Comparison of ENCODE assay signal across 9 mouse cellular contexts in genomic region chr15:73982065-73982729, GRCm38 (mm10).
DNase-seq lines count a peak whose midpoint lies in the region; ATAC-seq and TF ChIP-seq lines count a peak whose summit lies in the region.
"Had no signal": no experiment of that assay in that cellular context is flagged by ENCODE, and none has a peak within 500 bp of the region (broad histone marks: within the 10 kb centered on the region; RNA-seq: fewer than 3 reads in every experiment).

No protein-coding gene starts in this region.

- H3K4me1 ChIP-seq in forebrain, postnatal 0 days (ENCODE audit: insufficient read depth), result peaks cover 9% of the 10 kb centered on the region; the same call in 1 of the 2 replicates
- peaks cover 13% of the 10 kb centered on the region for H3K4me1 ChIP-seq in forebrain, embryonic 15.5 days
- peaks cover 9% of the 10 kb centered on the region for H3K4me1 ChIP-seq in hindbrain, postnatal 0 days (ENCODE audit: insufficient read depth, low read length)
- H3K4me1 ChIP-seq in neural tube, embryonic 12.5 days, result peaks cover 9% of the 10 kb centered on the region; the same call in 1 of the 2 replicates

- no peak for DNase-seq in forebrain, postnatal 0 days
- DNase-seq in brain, adult 2 months (ENCODE audit: low read depth, low spot score), result peak; percentile 91
- peak; percentile 61 for DNase-seq in hindbrain, postnatal 0 days (ENCODE audit: low spot score)
- no peak for DNase-seq in c-Kit-positive CD71-positive TER-119-positive erythroid progenitor cells, embryonic 14.5 days (ENCODE audit: low spot score)
- no peak for DNase-seq in cerebellum, postnatal 36 days
- no peak for DNase-seq in gastrocnemius, postnatal 4 days (ENCODE audit: low spot score in 2 of 2)

- peak; percentile 61 for ATAC-seq in forebrain, postnatal 0 days
- ATAC-seq in forebrain, embryonic 15.5 days (replicated peaks), result no peak
- ATAC-seq in hindbrain, postnatal 0 days, result peak; percentile 72; the same call in 1 of the 2 replicates
- ATAC-seq in neural tube, embryonic 12.5 days (ENCODE audit: low FRiP score, low read depth), result 0 out of 2 replicates have a peak, but pooled peaks have one; percentile 45

- no peak overlapping the region for H3K9ac ChIP-seq in forebrain, postnatal 0 days
- H3K9ac ChIP-seq in forebrain, embryonic 15.5 days (replicated peaks), result no peak overlapping the region
- no peak overlapping the region for H3K9ac ChIP-seq in hindbrain, postnatal 0 days (replicated peaks; ENCODE audit: low read length)
- H3K9ac ChIP-seq in neural tube, embryonic 12.5 days, result no peak overlapping the region

- no peaks in the 10 kb centered on the region for H3K27me3 ChIP-seq in forebrain, postnatal 0 days (ENCODE audit: insufficient read depth, low read length)
- no peaks in the 10 kb centered on the region for H3K27me3 ChIP-seq in forebrain, embryonic 15.5 days
- H3K27me3 ChIP-seq in hindbrain, postnatal 0 days (ENCODE audit: insufficient read depth, low read length), result peaks cover 7% of the 10 kb centered on the region; the same call in 1 of the 2 replicates
- H3K27me3 ChIP-seq in neural tube, embryonic 12.5 days (replicated peaks), result peaks cover 4% of the 10 kb centered on the region; the same call in 1 of the 2 replicates

- no peaks in the 10 kb centered on the region for H3K36me3 ChIP-seq in forebrain, postnatal 0 days (ENCODE audit: insufficient read depth)
- no peaks in the 10 kb centered on the region for H3K36me3 ChIP-seq in forebrain, embryonic 15.5 days
- no peaks in the 10 kb centered on the region for H3K36me3 ChIP-seq in hindbrain, postnatal 0 days (ENCODE audit: insufficient read depth, low read length)
- no peaks in the 10 kb centered on the region for H3K36me3 ChIP-seq in neural tube, embryonic 12.5 days

- H3K4me3 ChIP-seq in forebrain, postnatal 0 days (ENCODE audit: low read depth, low read length), result no peak overlapping the region
- no peak overlapping the region for H3K4me3 ChIP-seq in forebrain, embryonic 15.5 days
- H3K4me3 ChIP-seq in hindbrain, postnatal 0 days (ENCODE audit: low read length), result no peak overlapping the region
- H3K4me3 ChIP-seq in neural tube, embryonic 12.5 days, result no peak overlapping the region
- H3K4me3 ChIP-seq: myocyte had no signal

- 0 out of 2 replicates have a peak overlapping the region, but pooled peaks have one; percentile 10 for H3K27ac ChIP-seq in forebrain, postnatal 0 days (ENCODE audit: low read depth, low read length)
- no peak overlapping the region for H3K27ac ChIP-seq in forebrain, embryonic 15.5 days (replicated peaks)
- peak overlapping the region; percentile 11; the same call in 1 of the 2 replicates for H3K27ac ChIP-seq in hindbrain, postnatal 0 days
- H3K27ac ChIP-seq in neural tube, embryonic 12.5 days, result no peak overlapping the region

- WGBS in forebrain, postnatal 0 days, result 42% methylated on average over 23 of the region's 23 CpGs
- WGBS in forebrain, embryonic 15.5 days, result 58% methylated on average over 23 of the region's 23 CpGs
- WGBS in hindbrain, postnatal 0 days, result 30% methylated on average over 22 of the region's 23 CpGs
- WGBS in neural tube, embryonic 12.5 days, result 27% methylated on average over 23 of the region's 23 CpGs

- H3K9me3 ChIP-seq in forebrain, postnatal 0 days (ENCODE audit: low read length), result no peaks in the 10 kb centered on the region
- no peaks in the 10 kb centered on the region for H3K9me3 ChIP-seq in forebrain, embryonic 15.5 days
- no peaks in the 10 kb centered on the region for H3K9me3 ChIP-seq in hindbrain, postnatal 0 days (ENCODE audit: low read length)
- H3K9me3 ChIP-seq in neural tube, embryonic 12.5 days, result no peaks in the 10 kb centered on the region

- no peak for TF ChIP-seq CTCF in forebrain, postnatal 0 days (IDR thresholded peaks at IDR 0.05; ENCODE audit: low read depth)
- TF ChIP-seq CTCF in hindbrain, postnatal 0 days (IDR thresholded peaks at IDR 0.05; ENCODE audit: low read depth), result no peak

- H3K4me2 ChIP-seq in forebrain, postnatal 0 days (ENCODE audit: low read depth), result no peak overlapping the region
- H3K4me2 ChIP-seq in forebrain, embryonic 15.5 days (replicated peaks), result no peak overlapping the region
- H3K4me2 ChIP-seq in hindbrain, postnatal 0 days (ENCODE audit: low read depth, low read length), result peak overlapping the region; percentile 37; the same call in 1 of the 2 replicates
- H3K4me2 ChIP-seq in neural tube, embryonic 12.5 days (replicated peaks), result peak overlapping the region; percentile 40

Comparison
In these comparisons a context has a peak if more than half of its experiments do, and no peak if none do; other contexts are left out.
1. H3K27ac ChIP-seq: peak in forebrain, postnatal 0 days (single experiment) and hindbrain, postnatal 0 days (single experiment); none in forebrain, embryonic 15.5 days (single experiment) and neural tube, embryonic 12.5 days (single experiment).
2. DNase-seq: peak in brain, adult 2 months (single experiment) and hindbrain, postnatal 0 days (single experiment); none in forebrain, postnatal 0 days (single experiment), c-Kit-positive CD71-positive TER-119-positive erythroid progenitor cells, embryonic 14.5 days (single experiment), cerebellum, postnatal 36 days (0 of 2) and gastrocnemius, postnatal 4 days (0 of 2).
3. H3K4me2 ChIP-seq: peak in hindbrain, postnatal 0 days (single experiment) and neural tube, embryonic 12.5 days (single experiment); none in forebrain, postnatal 0 days (single experiment) and forebrain, embryonic 15.5 days (single experiment).